Mouse (Mus musculus): ENCODE measurements around the gene Gpr179. TPM values are rescaled to one million over a fixed set of nuclear protein-coding genes. Genes with fewer than 3 reads are reported as not detected.
A peak's percentile ranks its signal among the peaks of the same experiment; 100 is the strongest.
"Not testable (repeated sequence)": the region's sequence is repeated elsewhere in the genome, so short reads cannot be mapped to it uniquely, and the experiment has no call there.

Gene Gpr179
- polyA plus RNA-seq, 1 experiment from 2014 or later = 0.05 TPM

DNA sequence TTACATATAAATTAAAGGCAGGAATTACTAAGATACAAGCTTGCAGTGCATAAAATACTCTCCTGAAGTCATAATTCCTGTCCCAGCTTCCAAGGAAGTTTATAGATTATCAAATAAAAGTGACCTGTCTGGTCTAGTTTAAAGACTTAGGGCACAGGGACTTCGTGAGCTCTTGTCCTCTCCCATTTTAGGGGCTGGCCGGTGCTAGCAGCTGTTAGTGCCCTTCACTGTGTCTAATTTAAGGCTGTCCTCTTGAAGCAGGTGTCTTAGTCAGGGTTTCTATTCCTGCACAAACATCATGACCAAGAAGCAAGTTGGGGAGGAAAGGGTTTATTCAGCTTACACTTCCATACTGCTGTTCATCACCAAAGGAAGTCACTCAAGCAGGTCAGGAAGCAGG lies 21.5 kb upstream of the Gpr179 start:
- H3K4me1 ChIP-seq = peaks cover 22% of the 10 kb centered on the region
- H3K27ac ChIP-seq (replicated peaks) = 0 out of 2 replicates have a peak overlapping the region, but pooled peaks have one; percentile 19
- H3K9ac ChIP-seq = no peak overlapping the region
- H3K4me3 ChIP-seq (replicated peaks) = no peak overlapping the region
- H3K9me3 ChIP-seq (replicated peaks) = no peaks in the 10 kb centered on the region
- no peak for ATAC-seq (ENCODE audit: insufficient number of reproducible peaks, low FRiP score, low TSS enrichment, low read depth)
- WGBS = 73% methylated on average over 2 of the region's 2 CpGs
- peaks cover 38% of the 10 kb centered on the region for H3K36me3 ChIP-seq
- no peak overlapping the region for H3K4me2 ChIP-seq (replicated peaks)
- no peaks in the 10 kb centered on the region for H3K27me3 ChIP-seq

- no peak overlapping the region for H3K4me2 ChIP-seq (replicated peaks)
Observed at GRCm38 (mm10) chr11:97372159-97372864, 20.4 kb upstream of the Gpr179 start.

DNA sequence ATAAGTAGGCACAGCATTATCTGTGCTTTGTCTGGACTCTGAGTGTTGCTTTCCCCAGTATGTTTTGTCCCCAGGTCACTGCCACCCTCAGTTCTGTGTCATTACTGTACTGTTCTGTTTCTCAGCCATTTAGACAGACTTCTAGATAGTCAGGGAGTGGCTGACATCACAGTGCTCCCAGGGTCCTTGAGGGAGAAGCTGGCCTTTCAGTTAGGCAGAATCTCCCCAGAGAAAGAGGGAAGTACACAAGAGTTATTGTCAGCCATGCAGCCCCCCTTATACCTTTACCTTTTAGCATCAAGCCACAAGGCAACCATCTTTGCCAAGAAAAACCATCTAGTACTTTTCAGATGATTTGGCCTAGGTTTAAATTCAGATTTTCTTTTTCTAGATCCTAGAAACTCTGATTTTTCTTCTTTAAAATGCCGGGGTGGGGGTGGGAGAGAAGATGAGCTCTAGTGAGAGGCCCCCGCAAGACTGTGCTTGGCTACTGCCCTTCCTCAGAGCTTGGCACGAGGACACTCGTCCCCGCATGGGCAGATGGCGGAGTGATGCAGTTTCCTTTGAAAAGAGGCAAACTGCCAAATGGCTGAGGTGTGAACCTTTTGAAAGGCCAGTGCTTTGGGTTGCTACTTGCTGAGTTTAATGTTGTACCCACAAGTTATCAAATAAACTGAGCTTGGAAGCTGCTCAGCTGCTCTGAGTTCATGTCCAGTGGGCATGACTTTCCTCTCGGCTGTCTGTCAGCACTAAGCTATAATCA lies 18.6 kb upstream of the Gpr179 start:
- H3K27ac ChIP-seq (replicated peaks) = no peak overlapping the region
- no peak for ATAC-seq (ENCODE audit: insufficient number of reproducible peaks, low FRiP score, low TSS enrichment, low read depth)
- H3K4me1 ChIP-seq = peaks cover 27% of the 10 kb centered on the region
- no peaks in the 10 kb centered on the region for H3K27me3 ChIP-seq
- no peak overlapping the region for H3K4me2 ChIP-seq (replicated peaks)
- H3K4me3 ChIP-seq (replicated peaks) = no peak overlapping the region
- H3K36me3 ChIP-seq = 0 out of 2 replicates have a peak, but pooled peaks cover 11% of the 10 kb centered on the region
- H3K9ac ChIP-seq = no peak overlapping the region
- no peaks in the 10 kb centered on the region for H3K9me3 ChIP-seq (replicated peaks)
- WGBS = 80% methylated on average over 7 of the region's 7 CpGs

More at GRCm38 (mm10) chr11:97372159-97372864, 20.4 kb upstream of the Gpr179 start:
- Histone ChIP-seq H3K4me3 (replicated peaks) (no peak overlapping the region), H3K9ac (no peak overlapping the region), H3K36me3 (peaks cover 27% of the 10 kb centered on the region), H3K27me3 (no peaks in the 10 kb centered on the region), H3K4me1 (peaks cover 22% of the 10 kb centered on the region), H3K9me3 (replicated peaks) (no peaks in the 10 kb centered on the region), H3K27ac (replicated peaks) (peak overlapping the region; percentile 63; the same call in 1 of the 2 replicates)
- no peak for ATAC-seq (ENCODE audit: insufficient number of reproducible peaks, low FRiP score, low TSS enrichment, low read depth)
- 66% methylated on average over 6 of the region's 6 CpGs for WGBS

- Histone ChIP-seq H3K4me2 (replicated peaks) (no peak overlapping the region), H3K9me3 (replicated peaks) (no peaks in the 10 kb centered on the region), H3K4me3 (replicated peaks) (no peak overlapping the region), H3K4me1 (peaks cover 47% of the 10 kb centered on the region), H3K36me3 (no peaks in the 10 kb centered on the region), H3K27ac (replicated peaks) (no peak overlapping the region), H3K9ac (no peak overlapping the region), H3K27me3 (no peaks in the 10 kb centered on the region)
- 61% methylated on average over 5 of the region's 5 CpGs for WGBS
- no peak for ATAC-seq (ENCODE audit: insufficient number of reproducible peaks, low FRiP score, low TSS enrichment, low read depth)
Observed at GRCm38 (mm10) chr11:97368501-97368900, 16.6 kb upstream of the Gpr179 start.

- no peak overlapping the region for H3K9ac ChIP-seq
Observed at GRCm38 (mm10) chr11:97365556-97365955, 13.7 kb upstream of the Gpr179 start.

GRCm38 (mm10) chr11:97363644-97363995 lies 11.7 kb upstream of the Gpr179 start:
- ATAC-seq (ENCODE audit: insufficient number of reproducible peaks, low FRiP score, low TSS enrichment, low read depth) = no peak
- Histone ChIP-seq H3K9ac (peak overlapping the region; percentile 97), H3K36me3 (no peaks in the 10 kb centered on the region), H3K27me3 (no peaks in the 10 kb centered on the region), H3K4me3 (replicated peaks) (peak overlapping the region; percentile 70), H3K4me1 (peaks cover 39% of the 10 kb centered on the region), H3K9me3 (replicated peaks) (no peaks in the 10 kb centered on the region), H3K27ac (replicated peaks) (peak overlapping the region; percentile 76; the same call in 1 of the 2 replicates), H3K4me2 (replicated peaks) (peak overlapping the region; percentile 80)
- 2% methylated on average over 7 of the region's 7 CpGs for WGBS

More at GRCm38 (mm10) chr11:97365556-97365955, 13.7 kb upstream of the Gpr179 start:
- H3K4me1 ChIP-seq = peaks cover 43% of the 10 kb centered on the region
- WGBS = 54% methylated on average over 1 of the region's 1 CpGs
- no peaks in the 10 kb centered on the region for H3K36me3 ChIP-seq
- no peak for ATAC-seq (ENCODE audit: insufficient number of reproducible peaks, low FRiP score, low TSS enrichment, low read depth)
- peak overlapping the region; percentile 70; the same call in 1 of the 2 replicates for H3K4me3 ChIP-seq (replicated peaks)
- no peak overlapping the region; the same call in 1 of the 2 replicates for H3K27ac ChIP-seq (replicated peaks)
- no peaks in the 10 kb centered on the region for H3K9me3 ChIP-seq (replicated peaks)
- no peaks in the 10 kb centered on the region for H3K27me3 ChIP-seq
- H3K4me2 ChIP-seq (replicated peaks) = 0 out of 2 replicates have a peak overlapping the region, but pooled peaks have one; percentile 10

GRCm38 (mm10) chr11:97362943-97363643 lies 11.2 kb upstream of the Gpr179 start:
- under 1% methylated on average over 49 of the region's 49 CpGs for WGBS
- no peak for ATAC-seq (ENCODE audit: insufficient number of reproducible peaks, low FRiP score, low TSS enrichment, low read depth)

GRCm38 (mm10) chr11:97362649-97362942 lies 10.7 kb upstream of the Gpr179 start:
- H3K9ac ChIP-seq = peak overlapping the region; percentile 97
- under 1% methylated on average over 30 of the region's 39 CpGs for WGBS

More at GRCm38 (mm10) chr11:97362943-97363643, 11.2 kb upstream of the Gpr179 start:
- Histone ChIP-seq H3K9ac (peak overlapping the region; percentile 97), H3K9me3 (replicated peaks) (no peaks in the 10 kb centered on the region), H3K4me1 (peaks cover 36% of the 10 kb centered on the region), H3K27me3 (no peaks in the 10 kb centered on the region), H3K4me2 (replicated peaks) (peak overlapping the region; percentile 80), H3K36me3 (no peaks in the 10 kb centered on the region), H3K4me3 (replicated peaks) (peak overlapping the region; percentile 70), H3K27ac (replicated peaks) (peak overlapping the region; percentile 76)

GRCm38 (mm10) chr11:97361948-97362648 lies 10.2 kb upstream of the Gpr179 start, which contains the start of gene Socs7:
TSS of gene Socs7 (plus strand) at chr11:97362551.
- WGBS = under 1% methylated on average over 52 of the region's 81 CpGs
- Histone ChIP-seq H3K36me3 (no peaks in the 10 kb centered on the region), H3K4me1 (peaks cover 36% of the 10 kb centered on the region), H3K4me3 (replicated peaks) (peak within 1 kb of the TSS; percentile 70), H3K9me3 (replicated peaks) (no peaks in the 10 kb centered on the region), H3K27ac (replicated peaks) (peak within 1 kb of the TSS; percentile 88), H3K4me2 (replicated peaks) (peak within 1 kb of the TSS; percentile 80), H3K9ac (peak within 1 kb of the TSS; percentile 97), H3K27me3 (no peaks in the 10 kb centered on the region)
- ATAC-seq (ENCODE audit: insufficient number of reproducible peaks, low FRiP score, low TSS enrichment, low read depth) = peak; percentile 97

More at GRCm38 (mm10) chr11:97362649-97362942, 10.7 kb upstream of the Gpr179 start:
- H3K4me1 ChIP-seq = peaks cover 36% of the 10 kb centered on the region
- no peaks in the 10 kb centered on the region for H3K9me3 ChIP-seq (replicated peaks)
- H3K36me3 ChIP-seq = no peaks in the 10 kb centered on the region
- peak overlapping the region; percentile 70 for H3K4me3 ChIP-seq (replicated peaks)
- peak overlapping the region; percentile 80 for H3K4me2 ChIP-seq (replicated peaks)
- no peak; the same call in none of the 2 replicates for ATAC-seq (ENCODE audit: insufficient number of reproducible peaks, low FRiP score, low TSS enrichment, low read depth)
- H3K27me3 ChIP-seq = no peaks in the 10 kb centered on the region
- H3K27ac ChIP-seq (replicated peaks) = peak overlapping the region; percentile 76

DNA sequence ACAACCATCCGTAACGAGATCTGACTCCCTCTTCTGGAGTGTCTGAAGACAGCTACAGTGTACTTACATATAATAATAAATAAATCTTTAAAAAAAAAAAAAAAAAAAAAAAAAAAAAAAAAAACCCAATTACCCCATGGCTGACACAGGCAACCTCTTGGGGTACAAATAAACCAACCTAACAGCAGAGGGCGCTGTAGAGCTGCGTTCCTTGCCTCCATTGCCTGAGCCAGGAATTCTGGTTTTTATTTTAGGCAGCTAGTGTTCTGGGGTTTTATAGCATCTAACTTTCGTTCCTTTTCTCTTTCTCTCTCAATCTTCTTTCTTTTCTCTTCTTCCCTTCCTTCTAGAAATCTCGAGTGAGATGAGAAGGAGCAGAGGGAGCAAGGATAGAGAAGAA lies 5.8 kb upstream of the Gpr179 start:
- H3K27me3 ChIP-seq; H3K4me2 ChIP-seq (replicated peaks); H3K4me1 ChIP-seq; H3K4me3 ChIP-seq (replicated peaks); H3K9ac ChIP-seq; H3K27ac ChIP-seq (replicated peaks); H3K36me3 ChIP-seq; H3K9me3 ChIP-seq (replicated peaks); ATAC-seq (ENCODE audit: insufficient number of reproducible peaks, low FRiP score, low TSS enrichment, low read depth): not testable (repeated sequence)
- 14% methylated on average over 6 of the region's 6 CpGs for WGBS
